In genomic region chr10:118761101-118761868, GRCm38 (mm10) we compare ENCODE assay signal across 9 mouse cellular contexts.
DNase-seq lines count a peak whose midpoint lies in the region; ATAC-seq and TF ChIP-seq lines count a peak whose summit lies in the region.
"Had no signal": no experiment of that assay in that cellular context is flagged by ENCODE, and none has a peak within 500 bp of the region (broad histone marks: within the 10 kb centered on the region; RNA-seq: fewer than 3 reads in every experiment).

No protein-coding gene starts in this region.

- H3K27me3 ChIP-seq in heart, embryonic 11.5 days (ENCODE audit: control insufficient read depth, insufficient read depth, low read length): no peaks in the 10 kb centered on the region
- H3K27me3 ChIP-seq in intestine, postnatal 0 days (replicated peaks; ENCODE audit: control insufficient read depth, insufficient read depth, low read length): no peaks in the 10 kb centered on the region
- no peaks in the 10 kb centered on the region for H3K27me3 ChIP-seq in hindbrain, embryonic 10.5 days (ENCODE audit: insufficient read depth, poor library complexity, severe bottlenecking)
- H3K27me3 ChIP-seq: limb, embryonic 13.5 days had no signal

- no peak overlapping the region for H3K4me2 ChIP-seq in heart, embryonic 11.5 days
- H3K4me2 ChIP-seq in intestine, postnatal 0 days (replicated peaks; ENCODE audit: low read depth): no peak overlapping the region
- H3K4me2 ChIP-seq: limb, embryonic 13.5 days had no signal

- H3K27ac ChIP-seq in heart, embryonic 11.5 days (ENCODE audit: low read depth, low read length): no peak overlapping the region
- peak overlapping the region; percentile 22; the same call in 1 of the 2 replicates for H3K27ac ChIP-seq in intestine, postnatal 0 days (ENCODE audit: low read depth, low read length)
- no peak overlapping the region for H3K27ac ChIP-seq in hindbrain, embryonic 10.5 days
- H3K27ac ChIP-seq: limb, embryonic 13.5 days had no signal

- peak; percentile 93 for DNase-seq in heart, adult 11 months
- DNase-seq in 3T3-L1 (ENCODE audit: low read depth, low spot score): peak; percentile 20
- peak; percentile 42 for DNase-seq in gastrocnemius, postnatal 10 days
- DNase-seq in hindbrain, embryonic 10.5 days (ENCODE audit: low spot score): no peak
- DNase-seq in right cerebral cortex, postnatal 14 days: no peak
- DNase-seq in right cerebral cortex, postnatal 25 days: no peak

- 61% methylated on average over 10 of the region's 10 CpGs for WGBS in heart, embryonic 11.5 days (ENCODE audit: insufficient replicate concordance)
- WGBS in intestine, postnatal 0 days: 45% methylated on average over 10 of the region's 10 CpGs
- WGBS in hindbrain, embryonic 10.5 days: 86% methylated on average over 10 of the region's 10 CpGs

- no peak for TF ChIP-seq CTCF in intestine, postnatal 0 days (IDR thresholded peaks at IDR 0.05; ENCODE audit: low read depth)

- H3K9ac ChIP-seq in heart, embryonic 11.5 days (ENCODE audit: low read depth, low read length): no peak overlapping the region
- no peak overlapping the region for H3K9ac ChIP-seq in intestine, postnatal 0 days (ENCODE audit: low read depth, low read length)
- H3K9ac ChIP-seq: limb, embryonic 13.5 days had no signal

- no peaks in the 10 kb centered on the region for H3K9me3 ChIP-seq in heart, embryonic 11.5 days (replicated peaks; ENCODE audit: control insufficient read depth, low read length)
- H3K9me3 ChIP-seq in intestine, postnatal 0 days (ENCODE audit: control insufficient read depth): no peaks in the 10 kb centered on the region
- no peaks in the 10 kb centered on the region for H3K9me3 ChIP-seq in hindbrain, embryonic 10.5 days
- H3K9me3 ChIP-seq: limb, embryonic 13.5 days had no signal

- peaks cover 19% of the 10 kb centered on the region for H3K4me1 ChIP-seq in heart, embryonic 11.5 days (ENCODE audit: control insufficient read depth, insufficient read depth, low read length)
- H3K4me1 ChIP-seq in intestine, postnatal 0 days (replicated peaks; ENCODE audit: control insufficient read depth, insufficient read depth, low read length): 0 out of 2 replicates have a peak, but pooled peaks cover 5% of the 10 kb centered on the region
- H3K4me1 ChIP-seq in hindbrain, embryonic 10.5 days (replicated peaks): no peaks in the 10 kb centered on the region
- H3K4me1 ChIP-seq: limb, embryonic 13.5 days had no signal

- H3K36me3 ChIP-seq in heart, embryonic 11.5 days (ENCODE audit: control insufficient read depth, insufficient read depth, low read length): no peaks in the 10 kb centered on the region
- H3K36me3 ChIP-seq in intestine, postnatal 0 days (ENCODE audit: control insufficient read depth, insufficient read depth): no peaks in the 10 kb centered on the region
- H3K36me3 ChIP-seq in hindbrain, embryonic 10.5 days: no peaks in the 10 kb centered on the region
- H3K36me3 ChIP-seq: limb, embryonic 13.5 days had no signal

- ATAC-seq in heart, embryonic 11.5 days (replicated peaks; ENCODE audit: insufficient number of reproducible peaks, low FRiP score, low TSS enrichment): no peak
- peak; percentile 36 for ATAC-seq in intestine, postnatal 0 days

- H3K4me3 ChIP-seq in heart, embryonic 11.5 days (ENCODE audit: low read depth, low read length): no peak overlapping the region
- no peak overlapping the region for H3K4me3 ChIP-seq in intestine, postnatal 0 days (ENCODE audit: low read depth, low read length)
- H3K4me3 ChIP-seq in hindbrain, embryonic 10.5 days: no peak overlapping the region
- H3K4me3 ChIP-seq: limb, embryonic 13.5 days had no signal

Comparison
In these comparisons a context has a peak if more than half of its experiments do, and no peak if none do; other contexts are left out.
1. DNase-seq: peak in heart, adult 11 months (single experiment), 3T3-L1 (single experiment) and gastrocnemius, postnatal 10 days (single experiment); none in hindbrain, embryonic 10.5 days (single experiment), right cerebral cortex, postnatal 14 days (single experiment) and right cerebral cortex, postnatal 25 days (single experiment).